Mouse (Mus musculus) E14TG2a.4 (cell line): ENCODE data around the gene Dip2a.
A peak's percentile ranks its signal among the peaks of the same experiment; 100 is the strongest.

Experiments used
- H3K27me3 ChIP-seq: 2 replicates; pipeline ENCODE4 v1.6.1; 2014; ENCODE audit warnings: low read length, control low read depth; ENCODE audit not compliant: insufficient read depth
- H3K36me3 ChIP-seq: 2 replicates; pipeline ENCODE4 v1.6.1; 2014; ENCODE audit warnings: low read length, control low read depth; ENCODE audit not compliant: insufficient read depth
- H3K4me1 ChIP-seq: replicated peaks from 2 replicates; pipeline ENCODE4 v1.6.1; 2014; ENCODE audit warnings: low read depth, low read length, control low read depth
- H3K4me3 ChIP-seq: replicated peaks from 2 replicates; pipeline ENCODE4 v1.5.1; 2014; ENCODE audit warnings: mild to moderate bottlenecking, low read length
- H3K9me3 ChIP-seq: 2 replicates; pipeline ENCODE4 v1.6.1; 2014; ENCODE audit warnings: low read length, control low read depth
- CTCF ChIP-seq: conservative IDR thresholded peaks from 2 replicates; pipeline ENCODE4 v1.5.1; 2014; ENCODE audit warnings: low read length
- NANOG ChIP-seq: IDR thresholded peaks from 2 replicates; pipeline ENCODE4 v1.6.1; 2014; ENCODE audit warnings: borderline replicate concordance, low read length, mixed read lengths
- POU5F1 ChIP-seq: IDR thresholded peaks from 2 replicates; pipeline ENCODE4 v1.6.1; 2014; ENCODE audit warnings: low read length, borderline replicate concordance

Gene Dip2a

DNA sequence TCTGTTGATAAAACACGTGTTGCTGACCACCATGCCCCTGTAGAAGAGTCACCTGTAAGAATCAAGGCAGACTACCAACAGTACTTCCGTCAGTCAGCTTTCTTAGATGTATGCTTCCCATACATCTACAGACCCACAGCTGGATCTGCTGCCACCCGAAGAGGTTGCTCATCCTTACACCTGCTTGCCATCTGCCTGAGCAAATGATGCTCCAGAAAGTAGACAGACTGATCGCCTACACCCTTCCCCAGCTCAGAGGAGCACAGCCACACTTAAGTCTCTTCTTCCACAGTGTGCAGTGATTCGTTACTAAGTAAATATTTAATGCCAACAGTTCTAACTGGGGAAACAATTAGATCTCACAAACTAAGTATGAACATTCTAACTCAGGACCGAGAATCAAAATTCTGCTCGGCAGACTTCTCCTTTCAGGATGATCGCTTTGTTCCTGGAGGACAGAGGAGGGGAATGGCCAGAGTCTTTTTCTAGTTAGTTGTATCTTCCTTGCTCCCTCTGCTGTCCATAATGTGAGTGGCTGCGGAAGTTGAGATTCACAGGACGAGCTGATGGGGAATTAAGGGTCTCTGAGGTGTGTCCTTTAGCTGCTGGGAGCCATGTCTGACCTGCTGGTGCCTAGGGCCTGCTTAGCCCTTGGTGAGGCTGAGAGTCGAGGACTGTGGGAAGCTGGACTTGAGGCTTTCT is 84.6 kb downstream of the Dip2a start:
- peak; percentile 31 for TF ChIP-seq CTCF
- no peak for TF ChIP-seq POU5F1
- no peak overlapping the region for H3K4me3 ChIP-seq
- H3K27me3 ChIP-seq: no peaks in the 10 kb centered on the region
- no peaks in the 10 kb centered on the region for H3K36me3 ChIP-seq
- peaks cover 25% of the 10 kb centered on the region for H3K4me1 ChIP-seq
- no peaks in the 10 kb centered on the region for H3K9me3 ChIP-seq

DNA sequence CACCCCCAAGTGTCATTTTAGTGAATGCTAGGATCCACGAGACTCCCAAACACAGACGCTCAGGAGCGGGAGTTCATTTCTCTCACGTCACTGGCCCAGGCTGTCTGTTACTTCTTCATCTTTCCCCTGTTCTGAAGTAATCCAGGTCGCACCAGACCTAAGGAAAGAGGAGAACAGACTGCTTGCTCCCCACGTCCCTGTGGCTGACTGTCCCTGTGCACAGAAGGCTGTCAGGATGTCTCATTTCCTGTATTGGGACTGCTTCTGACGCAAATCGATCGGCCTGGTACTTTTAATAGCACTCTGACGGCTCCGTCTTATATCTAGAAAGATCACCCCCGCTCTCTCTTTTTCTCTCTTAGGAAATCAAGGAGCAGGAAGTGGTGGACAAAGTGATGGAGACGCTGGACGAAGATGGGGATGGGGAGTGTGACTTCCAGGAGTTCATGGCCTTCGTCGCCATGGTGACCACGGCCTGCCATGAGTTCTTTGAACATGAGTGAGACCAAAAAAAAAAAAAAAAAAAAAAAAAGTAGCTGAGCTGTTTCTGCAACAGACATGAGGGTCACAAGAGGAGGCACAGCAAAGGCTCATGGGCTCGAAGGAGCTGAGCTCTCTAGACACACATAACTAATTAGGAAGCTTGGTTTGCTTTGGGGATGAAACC is 85.4 kb downstream of the Dip2a start:
- TF ChIP-seq CTCF: no peak
- no peak for TF ChIP-seq POU5F1
- no peak for TF ChIP-seq NANOG
- no peaks in the 10 kb centered on the region for H3K36me3 ChIP-seq

DNA sequence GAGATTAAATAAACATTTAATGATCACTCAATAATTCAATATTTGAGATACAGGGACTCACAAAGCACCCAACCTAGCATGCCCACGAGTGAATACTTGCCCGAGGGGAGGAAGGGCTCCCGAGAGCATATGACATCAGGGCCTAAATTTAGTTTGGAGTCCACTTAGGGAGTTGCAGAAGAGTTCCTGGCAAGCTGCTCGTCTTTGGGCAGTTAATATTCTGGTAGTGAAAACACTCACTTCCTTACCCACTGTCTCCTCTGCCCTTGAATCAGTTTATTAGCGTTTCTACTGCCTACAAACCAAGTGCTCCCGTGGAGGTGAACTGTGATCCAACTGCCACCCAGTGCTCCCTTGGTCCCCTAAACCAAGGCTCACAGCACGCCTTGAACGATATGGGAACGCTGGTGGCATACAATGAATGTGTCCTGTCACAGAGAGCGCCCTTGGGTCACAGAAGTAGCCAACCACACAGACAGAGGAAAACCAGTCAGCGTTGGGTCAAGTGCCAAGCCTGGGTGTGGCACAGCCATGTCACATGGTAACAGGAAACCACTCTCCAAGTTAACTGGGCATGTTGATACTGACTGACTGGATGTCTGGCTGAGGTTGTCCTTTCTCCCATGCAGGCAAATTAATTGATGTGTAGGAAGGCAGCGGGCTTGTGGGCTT is 87.2 kb downstream of the Dip2a start:
- no peaks in the 10 kb centered on the region for H3K27me3 ChIP-seq
- TF ChIP-seq POU5F1 (no peak), NANOG (no peak), CTCF (no peak)
- H3K4me1 ChIP-seq: peaks cover 10% of the 10 kb centered on the region
- H3K36me3 ChIP-seq: no peaks in the 10 kb centered on the region
- no peaks in the 10 kb centered on the region for H3K9me3 ChIP-seq
- no peak overlapping the region for H3K4me3 ChIP-seq

More for the DNA sequence above, 85.4 kb downstream of the Dip2a start:
- Histone ChIP-seq H3K4me3 (no peak overlapping the region), H3K4me1 (peaks cover 18% of the 10 kb centered on the region), H3K27me3 (no peaks in the 10 kb centered on the region), H3K9me3 (no peaks in the 10 kb centered on the region)

DNA sequence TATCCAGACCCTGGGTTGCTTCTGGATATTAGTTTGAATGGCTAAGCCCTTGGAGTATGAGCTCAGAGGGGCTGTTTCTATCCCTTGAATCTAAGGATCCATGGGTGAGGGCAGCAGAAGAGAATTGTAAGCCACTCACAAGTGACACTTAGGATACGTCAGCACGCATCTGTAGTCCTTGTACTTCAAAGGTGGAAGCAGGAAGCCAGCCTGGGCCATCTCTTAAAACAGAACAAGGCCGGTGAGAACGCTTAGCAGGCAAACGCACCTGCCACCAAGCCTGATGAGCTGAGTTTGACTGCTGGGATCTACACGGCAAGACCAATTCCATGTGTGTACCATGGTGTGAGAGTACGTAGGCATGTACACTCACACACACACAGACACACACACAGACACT is 87.9 kb downstream of the Dip2a start:
- Histone ChIP-seq H3K9me3 (no peaks in the 10 kb centered on the region), H3K4me3 (no peak overlapping the region), H3K36me3 (no peaks in the 10 kb centered on the region), H3K27me3 (no peaks in the 10 kb centered on the region), H3K4me1 (peaks cover 10% of the 10 kb centered on the region)
- TF ChIP-seq POU5F1 (no peak), NANOG (no peak), CTCF (no peak)

DNA sequence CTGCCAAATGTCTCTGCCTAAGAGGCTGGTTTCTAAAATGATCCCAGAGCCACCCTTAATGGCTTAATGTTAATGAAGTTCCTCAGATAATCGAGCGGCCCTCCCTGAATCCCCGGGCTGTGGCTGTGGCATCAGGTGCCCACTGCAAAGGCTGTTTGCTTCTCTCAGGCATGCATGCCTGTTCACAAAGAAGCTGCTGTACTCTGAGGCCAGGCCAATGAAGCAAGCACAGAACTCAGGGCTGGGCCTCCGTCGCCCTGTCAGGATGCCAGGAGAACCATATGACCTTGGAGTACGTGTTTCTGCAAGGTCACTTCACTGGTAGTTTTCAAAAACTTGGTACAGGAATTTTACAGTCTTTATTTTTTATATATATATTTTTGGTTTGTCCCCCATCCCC is 89.5 kb downstream of the Dip2a start:
- H3K4me1 ChIP-seq: peaks cover 10% of the 10 kb centered on the region
- H3K4me3 ChIP-seq: no peak overlapping the region
- TF ChIP-seq POU5F1 (no peak), CTCF (no peak), NANOG (no peak)
- no peaks in the 10 kb centered on the region for H3K27me3 ChIP-seq
- no peaks in the 10 kb centered on the region for H3K36me3 ChIP-seq
- no peaks in the 10 kb centered on the region for H3K9me3 ChIP-seq

DNA sequence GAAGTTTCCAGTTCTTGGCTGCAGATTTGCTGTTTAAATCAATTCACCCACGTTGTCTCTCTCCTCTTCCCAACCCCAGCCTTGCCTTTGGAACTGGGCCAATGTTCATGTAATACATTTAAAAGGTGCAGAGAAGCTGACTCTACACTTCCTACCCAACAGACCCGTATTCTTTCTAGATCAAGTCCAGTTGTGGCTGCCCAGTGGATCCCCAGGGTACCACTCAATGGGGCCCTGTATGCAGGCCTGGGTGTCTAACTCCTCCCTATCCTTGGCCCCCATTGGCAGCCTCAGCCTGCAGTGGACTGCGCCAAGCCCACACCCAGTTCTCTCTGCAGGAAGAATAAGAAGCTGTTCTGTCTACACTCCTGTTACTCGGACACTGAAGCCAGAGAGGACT is 91.6 kb downstream of the Dip2a start, which contains the start of gene S100b:
Gene S100b, plus strand, starts transcription at position 318 of the 400 bp plus-strand sequence.
- Histone ChIP-seq H3K27me3 (peaks cover 3% of the 10 kb centered on the region; the same call in 1 of the 2 replicates), H3K4me3 (no peak within 1 kb of the TSS), H3K4me1 (peaks cover 7% of the 10 kb centered on the region), H3K36me3 (no peaks in the 10 kb centered on the region), H3K9me3 (no peaks in the 10 kb centered on the region)
- TF ChIP-seq POU5F1: no peak

DNA sequence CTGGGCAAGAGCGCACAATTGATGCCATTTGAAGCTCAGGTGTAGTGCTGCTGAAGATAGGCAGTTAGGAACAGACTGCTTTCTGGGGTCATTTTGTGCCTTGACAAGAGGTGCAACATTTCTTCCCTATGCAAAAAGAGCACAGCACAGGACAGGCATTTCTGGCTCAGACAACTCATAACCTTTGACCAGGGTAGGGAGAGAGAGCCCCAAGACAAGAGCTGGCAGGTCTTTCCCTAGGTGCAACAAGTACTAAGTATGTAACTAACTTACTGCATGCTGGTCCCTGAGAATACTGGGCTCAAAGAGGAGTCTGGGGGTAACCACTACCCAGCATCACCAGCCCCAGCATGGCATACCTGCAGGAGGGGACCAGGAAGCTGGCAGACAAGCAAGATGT is 92.0 kb downstream of the Dip2a start:
- Histone ChIP-seq H3K9me3 (no peaks in the 10 kb centered on the region), H3K4me1 (peaks cover 12% of the 10 kb centered on the region), H3K36me3 (no peaks in the 10 kb centered on the region), H3K4me3 (no peak overlapping the region), H3K27me3 (peaks cover 3% of the 10 kb centered on the region; the same call in 1 of the 2 replicates)
- TF ChIP-seq NANOG: no peak
- no peak for TF ChIP-seq CTCF
- no peak for TF ChIP-seq POU5F1

DNA sequence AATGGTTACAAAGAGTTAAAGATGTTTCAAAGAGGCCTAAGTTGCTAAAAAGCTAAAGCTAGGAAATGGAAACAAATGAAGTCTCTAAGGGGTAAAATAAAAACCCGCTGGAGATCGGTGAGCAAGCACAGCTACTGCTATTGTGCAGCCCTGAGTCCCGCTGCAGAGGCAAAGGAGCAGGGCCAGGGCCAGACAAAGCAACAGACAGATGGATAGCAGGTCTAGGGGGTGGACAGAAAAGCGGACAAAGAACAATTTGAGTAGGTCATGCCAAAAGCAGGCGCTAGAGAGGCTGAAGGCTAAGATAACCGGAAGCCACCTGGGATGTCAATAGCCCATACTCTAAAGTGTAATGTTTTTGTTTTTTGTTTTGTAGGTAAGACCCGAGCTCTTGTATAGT is 94.2 kb downstream of the Dip2a start:
- H3K9me3 ChIP-seq: no peaks in the 10 kb centered on the region
- peaks cover 16% of the 10 kb centered on the region for H3K4me1 ChIP-seq
- H3K27me3 ChIP-seq: peaks cover 7% of the 10 kb centered on the region; the same call in 1 of the 2 replicates
- no peak for TF ChIP-seq CTCF
- TF ChIP-seq NANOG: no peak
- no peak for TF ChIP-seq POU5F1
- no peaks in the 10 kb centered on the region for H3K36me3 ChIP-seq
- H3K4me3 ChIP-seq: no peak overlapping the region
